In genomic region chr12:21416506-21416905, GRCm38 (mm10) we compare ENCODE assay signal across 8 mouse cellular contexts. TPM values are rescaled to one million over a fixed set of nuclear protein-coding genes. Genes with fewer than 3 reads are reported as not detected.
DNase-seq lines count a peak whose midpoint lies in the region; ATAC-seq and TF ChIP-seq lines count a peak whose summit lies in the region.

No protein-coding gene starts in this region.

- peaks cover 4% of the 10 kb centered on the region for H3K9me3 ChIP-seq in CH12.LX (replicated peaks; ENCODE audit: low read length)
- H3K9me3 ChIP-seq in liver, embryonic 15.5 days (replicated peaks) = no peaks in the 10 kb centered on the region
- peaks cover 3% of the 10 kb centered on the region; the same call in 1 of the 2 replicates for H3K9me3 ChIP-seq in stomach, embryonic 16.5 days (replicated peaks; ENCODE audit: control insufficient read depth, low read length)

- peak overlapping the region; percentile 75 for H3K4me3 ChIP-seq in heart, adult 2 months
- peak overlapping the region; percentile 54 to 74 (median 70) for H3K4me3 ChIP-seq in CH12.LX (replicated peaks in 1 of 3; ENCODE audit: low read depth in 2 of 3, low read length in 2 of 3, poor library complexity in 1 of 3)
- H3K4me3 ChIP-seq in liver, embryonic 15.5 days (replicated peaks) = peak overlapping the region; percentile 94
- H3K4me3 ChIP-seq in stomach, embryonic 16.5 days (replicated peaks; ENCODE audit: low read length) = peak overlapping the region; percentile 93

- H3K4me1 ChIP-seq in heart, adult 2 months (ENCODE audit: control insufficient read depth, insufficient read depth, low read length) = peaks cover 5% of the 10 kb centered on the region
- peaks cover 2 to 25% of the 10 kb centered on the region in 2 experiments; a peak in 3 of 4 replicates for H3K4me1 ChIP-seq in CH12.LX (ENCODE audit: control insufficient read depth in 1 of 2, insufficient read depth in 2 of 2)
- peaks cover 55% of the 10 kb centered on the region for H3K4me1 ChIP-seq in liver, embryonic 15.5 days (replicated peaks)
- H3K4me1 ChIP-seq in stomach, embryonic 16.5 days (ENCODE audit: control insufficient read depth, insufficient read depth, low read length) = peaks cover 21% of the 10 kb centered on the region

- under 1% methylated on average over 15 of the region's 15 CpGs for WGBS in heart, adult 2 months
- WGBS in liver, embryonic 15.5 days (ENCODE audit: insufficient replicate concordance) = under 1% methylated on average over 14 of the region's 15 CpGs
- WGBS in stomach, embryonic 16.5 days = 0% methylated on average over 13 of the region's 15 CpGs

- peaks cover 37% of the 10 kb centered on the region for H3K36me3 ChIP-seq in heart, adult 2 months (ENCODE audit: control insufficient read depth, insufficient read depth, low read length)
- H3K36me3 ChIP-seq in CH12.LX (replicated peaks in 1 of 2; ENCODE audit: control insufficient read depth in 1 of 2, insufficient read depth in 1 of 2, low read length in 1 of 2) = peaks cover 14 to 34% of the 10 kb centered on the region in 2 experiments
- H3K36me3 ChIP-seq in liver, embryonic 15.5 days (replicated peaks) = peaks cover 32% of the 10 kb centered on the region
- H3K36me3 ChIP-seq in stomach, embryonic 16.5 days (ENCODE audit: control insufficient read depth, insufficient read depth, low read length) = peaks cover 29% of the 10 kb centered on the region

- peaks cover 4% of the 10 kb centered on the region; the same call in 1 of the 2 replicates for H3K79me2 ChIP-seq in heart, adult 2 months (replicated peaks; ENCODE audit: control insufficient read depth, insufficient read depth, low read length)
- H3K79me2 ChIP-seq in CH12.LX (replicated peaks; ENCODE audit: control insufficient read depth, extremely low read depth, insufficient read depth, poor library complexity, severe bottlenecking) = peaks cover 51% of the 10 kb centered on the region

- H3K4me2 ChIP-seq in CH12.LX (ENCODE audit: insufficient read depth, low read depth, poor library complexity, severe bottlenecking) = peak overlapping the region; percentile 92; the same call in 1 of the 2 replicates
- H3K4me2 ChIP-seq in liver, embryonic 15.5 days = peak overlapping the region; percentile 90
- peak overlapping the region; percentile 65 for H3K4me2 ChIP-seq in stomach, embryonic 16.5 days (ENCODE audit: low read depth, low read length)

- in situ Hi-C loops in CH12.LX (cut with MboI; ENCODE audit: low pct_ligation_motif_present, low pct_unique_long_range_greater_than_20kb, low sequenced_read_pairs) = loop anchor here (5.0 kb wide), 2 partner anchors 39 to 46 kb away; no protein-coding TSS in a partner anchor

- dilution Hi-C loops in CH12.LX (cut with MboI; ENCODE audit: extremely low pct_ligation_motif_present, extremely low pct_unique_long_range_greater_than_20kb, low sequenced_read_pairs) = no loop called here

- H3K9ac ChIP-seq in heart, adult 2 months (ENCODE audit: low read depth, low read length) = peak overlapping the region; percentile 89
- peak overlapping the region; percentile 91 for H3K9ac ChIP-seq in CH12.LX (ENCODE audit: insufficient read depth, low read depth)
- H3K9ac ChIP-seq in liver, embryonic 15.5 days = peak overlapping the region; percentile 60
- peak overlapping the region; percentile 86 for H3K9ac ChIP-seq in stomach, embryonic 16.5 days (ENCODE audit: low read length)

- TF ChIP-seq EP300 in heart, adult 2 months (IDR thresholded peaks at IDR 0.05; ENCODE audit: insufficient read depth, low read depth, low read length) = no peak
- TF ChIP-seq EP300 in CH12.LX (IDR thresholded peaks at IDR 0.05; ENCODE audit: low read length) = no peak

- DNase-seq in heart, adult 2 months = peak; percentile 18 to 34
- DNase-seq in heart, adult 8-10 months (ENCODE audit: low spot score) = no peak
- no peak for DNase-seq in CH12.LX (ENCODE audit: extremely low read depth)
- peak; percentile 19 to 23 for DNase-seq in cerebellum, postnatal 36 days
- peak; percentile 17 to 28 for DNase-seq in heart, postnatal 10 days
- no peak for DNase-seq in layer of hippocampus, adult 18-20 months (ENCODE audit: low spot score in 2 of 2)

- ATAC-seq in liver, embryonic 15.5 days (ENCODE audit: insufficient read depth) = no peak
- ATAC-seq in stomach, embryonic 16.5 days (ENCODE audit: insufficient read depth, low FRiP score) = no peak

- no peak for TF ChIP-seq POLR2A in heart, adult 2 months (IDR thresholded peaks at IDR 0.05; ENCODE audit: insufficient read depth, low read depth, low read length)
- TF ChIP-seq POLR2A in CH12.LX (IDR thresholded peaks at IDR 0.05; ENCODE audit: low read depth, low read length) = no peak

- H3K27ac ChIP-seq in heart, adult 2 months = peak overlapping the region; percentile 75
- no peak overlapping the region for H3K27ac ChIP-seq in CH12.LX (ENCODE audit: insufficient read depth, low read depth)
- H3K27ac ChIP-seq in liver, embryonic 15.5 days (replicated peaks) = peak overlapping the region; percentile 51
- H3K27ac ChIP-seq in stomach, embryonic 16.5 days (ENCODE audit: low read length) = peak overlapping the region; percentile 28; the same call in 1 of the 2 replicates

- no peaks in the 10 kb centered on the region for H3K27me3 ChIP-seq in heart, adult 2 months (ENCODE audit: control insufficient read depth, insufficient read depth, low read length)
- no peaks in the 10 kb centered on the region for H3K27me3 ChIP-seq in CH12.LX (replicated peaks)
- no peaks in the 10 kb centered on the region for H3K27me3 ChIP-seq in liver, embryonic 15.5 days
- no peaks in the 10 kb centered on the region for H3K27me3 ChIP-seq in stomach, embryonic 16.5 days (ENCODE audit: control insufficient read depth, insufficient read depth, low read length)

- TF ChIP-seq RAD21 in CH12.LX (IDR thresholded peaks at IDR 0.05; ENCODE audit: low read depth, low read length) = no peak

- intact Hi-C loops in heart, adult 2 months (cut with DNase I) = loop anchor here (2.0 to 5.0 kb wide), 3 partner anchors 46 to 130 kb away; partner anchors contain the start of gene Itgb1bp1
- intact Hi-C loops in heart, postnatal 10 days (cut with DNase I) = loop anchor here (2.0 to 10.0 kb wide), 4 partner anchors 44 to 198 kb away; partner anchors contain the start of genes Adam17 and Iah1

- no peak for TF ChIP-seq CTCF in heart, adult 2 months (IDR thresholded peaks at IDR 0.05)
- no peak for TF ChIP-seq CTCF in CH12.LX (conservative IDR thresholded peaks at IDR 0.05 in 1 of 2, IDR thresholded peaks at IDR 0.05 in 1 of 2; ENCODE audit: low read depth in 2 of 2, low read length in 2 of 2)

TF ChIP-seq in CH12.LX, 34 proteins besides CTCF, POLR2A, EP300 and RAD21:
- TF ChIP-seq NRF1 (IDR thresholded peaks at IDR 0.05; ENCODE audit: low read depth, low read length) (no peak), ETS1 (conservative IDR thresholded peaks at IDR 0.05; ENCODE audit: low read depth, low read length) (no peak), SIN3A (IDR thresholded peaks at IDR 0.05; ENCODE audit: low read length) (0 out of 2 replicates have a peak, but pooled peaks have one; percentile 18), MAZ (IDR thresholded peaks at IDR 0.05; ENCODE audit: low read depth, low read length) (no peak), ZKSCAN1 (IDR thresholded peaks at IDR 0.05; ENCODE audit: borderline replicate concordance, low read depth, low read length) (no peak), TBP (conservative IDR thresholded peaks at IDR 0.05; ENCODE audit: low read depth, low read length) (no peak), JUND (conservative IDR thresholded peaks at IDR 0.05; ENCODE audit: low read depth, low read length) (no peak), GABPA (IDR thresholded peaks at IDR 0.05; ENCODE audit: insufficient replicate concordance, low read depth, low read length) (no peak)

RNA-seq across cellular contexts. Expression of gene Ywhaq, which starts 0.9 kb away (rescaled TPM):
- total RNA-seq in heart, adult 2 months (2021) = 10 to 100 TPM; 65.8 to 74.6 TPM
- 27.7 and 43.2 TPM in 2 replicates for polyA plus RNA-seq in heart, adult 2 months (2012; rRNA removed)
- 10 to 100 TPM; 52.2 to 54.3 (median 53.1) TPM for total RNA-seq in heart, adult 8-10 months (2022)
- 217 and 253 TPM in 2 replicates for total RNA-seq in CH12.LX (2012; rRNA removed)
- 392 and 409 TPM in 2 replicates for total RNA-seq in CH12.LX (2014; rRNA removed)
- 207 and 234 TPM in 2 replicates for polyA plus RNA-seq in CH12.LX (2012; ENCODE audit: insufficient read length, low read depth)
- 100 to 1,000 TPM; 137 to 140 TPM for total RNA-seq in heart, postnatal 10 days (2021)
- polyA plus RNA-seq in liver, embryonic 15.5 days (2015; fragmentation: Nextera tagmentation; extraction: Ambion mirVana) = 171 and 184 TPM in 2 replicates
- 576 and 606 TPM in 2 replicates for polyA plus RNA-seq in stomach, embryonic 16.5 days (2015; fragmentation: Nextera tagmentation; extraction: Ambion mirVana)
- 100 to 1,000 TPM; 452 to 454 TPM for total RNA-seq in layer of hippocampus, adult 18-20 months (2021)

RNA-seq across cellular contexts. Expression of gene Adam17, which starts 43.1 kb away (rescaled TPM):
- total RNA-seq in heart, adult 2 months (2021) = 10 to 100 TPM; 39.2 to 43.8 TPM
- 27.9 and 81.6 TPM in 2 replicates for polyA plus RNA-seq in heart, adult 2 months (2012; rRNA removed)
- total RNA-seq in heart, adult 8-10 months (2022) = 10 to 100 TPM; 34.4 to 56.3 (median 43.4) TPM
- total RNA-seq in CH12.LX (2012; rRNA removed) (47.3 and 47.5 TPM in 2 replicates), CH12.LX (2014; rRNA removed) (60.1 and 63.5 TPM in 2 replicates)
- polyA plus RNA-seq in CH12.LX (2012; ENCODE audit: insufficient read length, low read depth) = 39.2 and 50.1 TPM in 2 replicates
- total RNA-seq in heart, postnatal 10 days (2021) = 10 to 100 TPM; 49.9 to 59.8 TPM
- 14.3 TPM in 2 replicates for polyA plus RNA-seq in liver, embryonic 15.5 days (2015; fragmentation: Nextera tagmentation; extraction: Ambion mirVana)
- polyA plus RNA-seq in stomach, embryonic 16.5 days (2015; fragmentation: Nextera tagmentation; extraction: Ambion mirVana) = 39.6 and 45.3 TPM in 2 replicates
- 10 to 100 TPM; 13.6 to 14.3 TPM for total RNA-seq in layer of hippocampus, adult 18-20 months (2021)

Comparison
In these comparisons a context has a peak if more than half of its experiments do, and no peak if none do; other contexts are left out.
1. DNase-seq: peak in heart, adult 2 months (2 of 2), cerebellum, postnatal 36 days (2 of 2) and heart, postnatal 10 days (2 of 2); none in heart, adult 8-10 months (single experiment), CH12.LX (single experiment) and layer of hippocampus, adult 18-20 months (0 of 2).
2. Peak in every context shown above with its lines, with median percentiles within 50 percentile points of each other: H3K4me3 ChIP-seq, H3K9ac ChIP-seq and H3K4me2 ChIP-seq.